Mouse (Mus musculus) neural tube, embryonic 10.5 days (tissue): ENCODE data around the gene Ttyh2.
"Not testable (repeated sequence)": the region's sequence is repeated elsewhere in the genome, so short reads cannot be mapped to it uniquely, and the experiment has no call there.

Experiments used
- DNase-seq: peaks from one replicate; pipeline ENCODE4 v3.0.0-alpha.2; 2017; ENCODE audit warnings: low spot score; ENCODE audit errors: extremely low spot score

Gene Ttyh2

DNA sequence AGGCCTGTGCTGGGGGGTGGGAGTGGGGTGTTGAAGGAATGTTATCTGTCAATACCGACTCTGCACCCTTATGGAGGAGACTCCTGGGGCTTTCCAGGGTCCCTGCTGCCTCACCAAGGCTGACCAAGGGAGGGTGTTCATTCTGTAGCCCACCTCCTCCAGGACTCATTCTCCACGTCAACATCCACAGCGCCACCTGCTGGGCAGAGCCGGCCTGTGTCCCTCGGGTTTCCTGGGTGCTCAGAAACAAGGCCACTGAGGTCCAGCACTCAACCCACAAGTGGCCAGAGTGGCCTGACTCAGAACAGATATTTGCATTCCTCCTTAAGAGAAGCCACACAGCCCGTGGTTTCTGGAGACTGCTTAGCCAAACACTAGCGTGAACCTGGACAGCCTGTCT, 17.5 kb upstream of the Ttyh2 start:
- DNase-seq, result peak; percentile 79

DNA sequence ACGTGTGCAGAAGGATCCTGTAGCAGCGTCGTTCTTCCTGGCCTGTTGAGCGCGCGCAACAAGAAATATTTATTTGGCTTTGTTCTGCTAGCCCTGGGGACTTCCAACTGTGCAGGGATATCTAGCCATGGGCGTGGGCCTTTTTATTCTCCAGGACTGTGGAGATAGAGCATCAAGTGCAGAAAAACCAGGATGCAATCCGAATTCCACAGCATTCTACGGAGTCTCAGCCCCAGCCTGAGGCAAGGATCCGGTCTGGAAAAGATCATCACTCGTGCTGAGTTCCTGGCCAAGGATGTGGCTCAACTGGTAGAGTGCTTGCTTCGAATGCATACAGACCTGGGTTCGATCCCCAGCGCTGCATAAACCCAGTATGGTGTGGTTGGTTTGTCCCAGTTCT, 13.1 kb upstream of the Ttyh2 start:
- DNase-seq, result no peak

DNA sequence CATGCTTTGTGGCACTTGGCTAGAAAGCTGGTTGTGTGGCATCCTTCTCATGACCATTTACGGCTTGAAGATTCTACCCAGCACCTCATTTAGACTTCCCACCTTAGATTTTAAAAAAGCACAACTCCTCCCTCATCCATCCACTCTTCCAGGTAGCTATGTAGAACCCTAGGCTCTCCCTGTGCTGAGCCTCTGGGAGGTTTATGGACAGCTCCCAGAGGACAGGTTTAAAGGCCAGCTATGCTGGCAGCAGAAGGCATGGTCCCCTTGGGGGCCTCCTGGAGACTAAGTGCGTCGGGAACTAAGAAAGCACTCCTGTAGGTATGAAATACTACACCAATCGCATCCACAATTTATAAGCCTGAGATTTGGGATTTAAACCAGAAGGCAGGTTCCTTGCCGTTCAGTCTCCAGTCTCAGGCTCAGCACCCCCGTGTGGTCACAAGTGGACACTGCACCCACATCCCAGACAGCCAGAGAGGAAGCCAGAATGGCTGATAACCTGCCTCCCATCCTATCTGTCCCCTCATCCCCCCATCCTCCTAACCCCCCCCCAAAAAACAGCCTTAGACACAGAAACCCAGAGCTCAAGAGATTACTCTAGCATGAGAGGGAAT, 12.4 kb upstream of the Ttyh2 start:
- peak; percentile 64 for DNase-seq

DNA sequence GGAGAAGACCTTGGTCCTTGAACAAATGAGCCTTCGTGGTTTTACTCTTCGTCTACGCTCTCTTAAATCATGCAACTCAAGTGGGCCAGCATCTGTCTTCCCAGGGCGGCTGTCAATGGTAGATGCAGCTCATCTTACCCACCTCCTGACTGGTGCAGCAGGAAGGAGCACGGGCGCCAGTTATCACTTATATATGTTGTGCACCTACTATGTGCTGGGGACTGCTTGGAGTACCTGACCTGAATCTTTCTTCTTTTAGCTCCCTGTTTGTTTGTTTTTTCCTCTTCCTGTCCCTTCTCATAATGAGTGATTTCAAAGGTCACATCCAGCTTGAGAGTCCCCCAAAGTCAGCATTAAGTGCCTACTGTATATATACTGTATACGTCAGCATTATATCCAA, 11.1 kb upstream of the Ttyh2 start:
- no peak for DNase-seq

DNA sequence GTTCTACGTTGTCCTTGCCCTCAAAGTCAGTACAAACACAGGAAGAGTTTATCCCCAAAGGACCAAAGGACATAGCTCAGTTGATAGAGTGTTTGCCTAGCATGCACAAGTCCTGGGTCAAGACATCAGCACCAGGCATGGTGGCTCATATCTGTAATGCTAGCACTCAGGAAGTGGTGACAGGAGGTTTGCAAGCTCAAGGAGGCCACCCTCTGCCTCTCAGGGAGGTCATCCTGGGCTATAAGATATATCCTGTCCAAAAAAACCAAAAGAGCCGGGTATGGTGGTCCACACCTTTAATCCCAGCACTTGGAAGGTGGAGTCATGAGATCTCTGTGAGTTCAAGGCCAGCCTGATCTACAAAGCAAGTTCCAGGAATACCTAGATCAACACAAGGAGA, 9.8 kb upstream of the Ttyh2 start:
- DNase-seq, result no peak

DNA sequence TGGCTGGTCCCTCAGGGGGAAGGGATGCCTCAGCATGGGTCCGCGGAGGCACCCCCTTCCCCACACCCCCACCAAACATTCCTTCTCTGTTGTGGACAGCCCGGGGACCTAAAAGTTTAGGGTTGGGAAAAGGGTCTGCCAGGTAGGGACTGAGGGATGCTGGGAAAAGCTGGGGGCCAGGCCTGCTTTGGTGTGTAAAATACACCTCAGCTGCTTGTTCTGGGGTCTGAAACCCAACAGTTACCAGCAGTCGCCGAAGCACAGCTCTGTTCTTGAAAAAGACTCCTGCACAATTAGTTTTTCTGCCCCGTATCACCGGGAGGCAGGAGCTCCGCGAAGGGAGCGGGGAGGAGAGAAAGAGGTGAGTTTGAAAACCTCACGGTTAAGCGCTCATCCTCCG, 8.4 kb upstream of the Ttyh2 start:
- no peak for DNase-seq

DNA sequence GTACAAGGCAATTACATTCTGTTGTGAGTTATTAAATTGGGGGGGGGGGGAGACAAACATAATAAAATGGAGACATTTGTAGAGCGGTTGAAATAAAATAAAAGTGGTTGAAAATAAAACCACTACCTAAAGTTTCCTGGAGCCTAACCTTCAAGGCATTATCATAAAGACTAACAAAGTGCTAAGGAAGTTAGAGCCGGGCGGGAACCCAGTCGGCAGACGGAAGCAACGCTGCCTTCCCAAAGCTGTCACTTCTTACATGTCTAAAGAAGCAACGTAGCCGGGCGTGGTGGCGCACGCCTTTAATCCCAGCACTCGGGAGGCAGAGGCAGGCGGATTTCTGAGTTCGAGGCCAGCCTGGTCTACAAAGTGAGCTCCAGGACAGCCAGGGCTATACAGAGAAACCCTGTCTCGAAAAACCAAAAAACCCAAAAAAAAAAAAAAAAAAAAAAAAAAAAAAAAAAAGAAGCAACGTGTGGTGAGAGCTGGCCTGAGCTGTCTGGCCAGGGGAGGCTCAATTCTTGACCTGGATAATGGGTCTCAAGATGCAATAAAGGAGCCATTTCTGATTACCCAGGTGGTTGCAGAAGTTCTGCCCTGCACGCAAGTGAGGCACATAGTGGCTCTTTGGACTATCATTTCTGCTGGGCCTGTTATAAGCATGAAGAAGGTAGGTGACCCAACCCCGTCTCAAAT, 7.8 kb upstream of the Ttyh2 start:
- DNase-seq, result no peak

DNA sequence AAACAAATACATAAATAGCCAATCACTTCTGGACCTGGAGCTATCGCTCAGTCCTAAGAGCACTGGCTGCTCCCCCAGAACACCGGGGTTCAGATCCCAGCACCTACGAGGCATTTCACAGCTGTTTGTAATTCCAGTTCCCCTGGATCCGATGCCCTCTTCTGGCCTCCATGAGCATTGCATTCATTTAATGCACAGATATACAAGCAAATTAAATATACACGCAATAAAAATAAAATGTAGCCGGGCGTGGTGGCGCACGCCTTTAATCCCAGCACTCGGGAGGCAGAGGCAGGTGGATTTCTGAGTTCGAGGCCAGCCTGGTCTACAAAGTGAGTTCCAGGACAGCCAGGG, 7.3 kb upstream of the Ttyh2 start:
- peak; percentile 39 for DNase-seq

DNA sequence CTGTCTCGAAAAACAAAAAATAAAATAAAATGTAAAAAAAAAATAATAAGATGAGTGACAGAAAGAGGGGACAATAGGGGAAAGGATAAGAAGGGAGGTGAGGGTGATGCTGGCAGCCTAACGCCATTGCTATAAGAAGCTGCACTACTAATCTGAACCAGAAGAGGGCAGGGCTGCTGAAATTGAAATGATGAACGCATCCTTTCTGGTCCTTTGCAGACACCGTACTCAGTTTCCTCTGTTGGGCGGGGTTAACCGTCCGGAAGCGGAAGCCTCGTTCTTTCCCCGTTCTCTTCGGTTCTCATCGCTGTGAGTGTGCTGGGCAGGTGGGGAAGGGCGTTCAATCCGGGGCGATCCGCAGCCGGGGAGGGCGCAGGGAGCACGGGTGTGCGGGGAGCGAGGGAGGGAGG, 6.9 kb upstream of the Ttyh2 start, which contains the start of gene Rpl38:
Gene Rpl38, plus strand, starts transcription at position 224 of the 410 bp plus-strand sequence.
- DNase-seq, result peak; percentile 93

DNA sequence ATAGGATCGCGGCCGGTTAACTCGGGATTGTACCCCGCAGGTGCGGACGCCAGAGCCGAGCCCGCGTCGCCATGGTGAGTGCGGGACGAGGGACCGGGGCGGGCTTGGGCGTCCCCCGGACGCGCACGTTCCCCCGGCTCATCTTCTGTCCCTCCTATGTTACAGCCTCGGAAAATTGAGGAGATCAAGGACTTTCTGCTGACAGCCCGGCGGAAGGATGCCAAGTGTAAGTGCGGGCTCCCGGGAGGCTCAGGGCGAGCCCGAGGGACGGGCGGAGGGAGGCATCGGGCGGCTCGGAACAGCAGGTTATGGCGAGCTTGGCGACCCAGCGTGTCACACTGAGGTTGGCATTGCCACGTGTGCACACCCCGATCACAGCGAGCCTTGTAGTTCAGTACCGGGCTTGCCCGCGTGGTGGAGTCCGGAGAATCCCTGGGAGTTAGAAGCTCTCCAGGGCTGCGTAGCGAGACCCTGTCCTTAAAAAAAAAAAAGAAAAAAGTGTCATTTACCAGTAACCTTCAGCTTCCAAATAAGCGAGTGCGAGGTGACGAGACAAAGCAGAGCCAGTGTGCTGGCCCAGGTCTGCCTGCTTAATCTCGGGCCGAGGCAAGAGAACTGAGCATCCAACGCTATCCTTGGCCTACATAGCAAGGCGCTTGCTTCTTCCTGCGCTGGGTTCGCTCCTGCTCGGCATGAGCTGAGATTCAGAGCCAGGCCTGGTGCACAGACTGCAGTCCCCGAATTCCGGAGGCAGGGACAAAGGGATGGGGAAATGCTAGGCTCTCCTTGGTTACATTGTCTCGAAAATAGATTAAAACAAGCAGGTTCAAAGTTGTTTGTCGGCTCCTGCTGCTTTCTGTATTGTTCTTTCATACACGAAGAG, 6.2 kb upstream of the Ttyh2 start:
- DNase-seq, result peak; percentile 76

DNA sequence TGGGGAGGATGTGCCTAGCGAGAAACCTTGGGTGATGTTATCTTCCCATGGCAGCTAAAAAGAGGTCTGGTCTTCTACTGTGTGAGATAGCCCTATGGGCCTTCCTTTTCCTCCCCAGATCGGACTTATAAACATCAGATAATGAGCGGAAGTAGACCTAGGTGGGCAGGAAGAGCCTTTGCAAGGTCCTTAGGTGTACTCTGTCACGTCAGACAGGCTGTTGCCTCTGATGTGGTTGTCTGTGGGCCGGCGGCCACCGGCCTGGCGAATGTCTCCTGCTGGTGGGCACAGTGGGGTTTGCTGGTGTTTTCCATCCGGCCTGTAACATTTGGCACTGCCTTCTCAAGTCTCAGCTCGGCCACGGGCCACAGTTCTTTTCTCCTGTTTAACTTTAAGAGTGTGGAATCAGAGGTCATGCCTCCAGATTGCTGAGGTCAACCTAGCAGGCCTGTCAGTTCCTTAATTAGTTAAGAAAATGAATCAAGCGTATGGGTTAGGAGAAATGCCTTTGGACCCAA, 5.5 kb upstream of the Ttyh2 start:
- DNase-seq, result no peak

DNA sequence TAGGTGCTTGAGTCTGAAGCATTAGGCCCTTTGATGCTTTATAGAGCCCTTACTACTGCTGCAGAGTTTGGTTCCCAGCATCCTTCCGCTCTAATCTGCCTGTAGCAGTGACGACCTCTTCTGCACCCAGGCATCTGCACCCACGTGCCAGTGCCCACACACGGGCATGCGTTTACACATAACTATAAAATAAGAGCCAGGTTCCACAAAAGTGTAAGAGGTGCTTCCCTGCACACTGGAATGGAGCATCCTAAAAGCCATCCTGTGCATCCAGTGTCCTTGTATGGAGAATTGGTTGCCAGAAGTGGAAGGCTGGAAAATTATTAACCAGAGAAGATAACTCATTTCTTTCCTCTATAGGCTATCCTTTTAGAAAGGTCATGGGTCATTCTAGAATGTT, 4.1 kb upstream of the Ttyh2 start:
- no peak for DNase-seq

DNA sequence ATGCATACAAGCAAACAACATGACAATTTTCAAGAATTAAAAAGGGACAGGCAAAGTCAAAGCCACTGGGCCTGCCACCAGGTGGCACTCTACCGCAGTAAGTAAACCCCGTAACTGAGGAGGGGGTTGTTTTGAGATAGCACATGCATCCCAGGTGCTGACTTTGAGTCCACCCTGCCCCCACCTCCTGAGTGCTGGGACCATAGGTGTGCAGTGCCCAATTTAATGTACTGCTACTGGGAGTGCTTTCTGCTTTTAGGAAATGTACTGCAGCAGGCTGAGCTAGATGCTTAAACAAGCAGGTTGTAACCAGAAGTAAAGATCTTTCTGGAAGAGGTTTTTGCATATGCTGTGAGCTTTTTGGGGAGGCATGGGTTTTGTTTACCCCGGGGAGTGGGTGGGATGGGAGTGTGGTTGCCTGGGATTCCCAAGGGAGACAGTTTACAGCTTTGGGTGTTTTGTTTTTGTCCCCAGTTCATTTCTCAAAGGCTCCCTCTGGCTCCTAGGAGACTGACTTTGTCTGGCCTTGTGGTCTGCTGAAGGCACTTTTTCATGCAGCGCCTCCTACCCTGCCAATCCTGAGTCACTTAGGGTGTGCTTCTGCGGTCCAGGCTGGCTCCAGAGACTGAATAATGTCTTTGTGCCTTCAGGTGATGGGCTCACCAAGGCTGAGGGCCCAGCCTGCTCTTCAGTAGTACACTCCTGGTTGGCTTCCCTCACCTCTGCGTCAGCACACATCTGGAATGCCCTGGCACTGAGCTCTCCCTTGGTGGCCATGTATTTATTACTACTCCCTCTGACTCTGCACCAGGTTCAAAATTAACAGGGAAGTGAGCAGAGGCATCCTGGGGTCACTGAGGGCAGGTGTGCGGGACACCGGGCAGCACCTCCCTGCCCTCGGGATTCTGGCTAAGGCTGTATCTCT, 2.2 kb upstream of the Ttyh2 start:
- peak; percentile 65 for DNase-seq

DNA sequence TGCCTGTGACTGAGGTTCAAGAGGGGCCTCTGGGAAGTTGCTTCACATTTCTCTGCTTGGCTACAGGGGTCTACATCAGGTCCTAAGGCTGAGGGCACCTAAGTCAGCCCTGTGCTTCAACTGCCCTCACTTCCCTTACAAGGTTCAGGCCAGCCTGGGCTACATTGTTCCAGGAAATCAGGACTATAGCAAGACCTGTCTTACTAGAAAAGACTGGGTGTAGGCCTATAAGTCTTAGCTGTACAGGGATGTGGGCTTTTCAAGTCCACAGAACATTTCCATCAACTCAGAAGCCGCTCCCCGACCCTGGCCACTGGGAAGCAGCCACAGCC, 1.5 kb upstream of the Ttyh2 start:
- no peak for DNase-seq

DNA sequence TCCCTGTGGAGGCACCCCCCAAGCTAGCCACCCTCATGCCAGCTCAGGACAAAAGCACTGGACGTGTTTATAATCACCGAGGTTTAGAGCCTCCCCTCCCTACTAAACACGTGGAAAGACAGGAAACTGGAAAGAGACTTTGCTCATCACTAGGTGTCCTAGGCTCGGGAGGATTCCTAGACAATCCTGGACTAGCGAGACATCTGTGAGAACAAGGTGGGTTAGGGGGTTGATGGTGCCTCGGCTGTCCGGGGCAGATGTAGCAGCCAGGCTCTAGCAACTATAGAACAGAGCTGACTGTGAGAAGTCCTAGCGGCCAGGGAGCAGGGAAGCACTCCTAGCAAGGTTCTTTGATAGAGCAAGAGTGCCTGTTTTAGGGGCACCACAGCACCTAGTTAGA, 1.1 kb upstream of the Ttyh2 start:
- DNase-seq, result no peak

DNA sequence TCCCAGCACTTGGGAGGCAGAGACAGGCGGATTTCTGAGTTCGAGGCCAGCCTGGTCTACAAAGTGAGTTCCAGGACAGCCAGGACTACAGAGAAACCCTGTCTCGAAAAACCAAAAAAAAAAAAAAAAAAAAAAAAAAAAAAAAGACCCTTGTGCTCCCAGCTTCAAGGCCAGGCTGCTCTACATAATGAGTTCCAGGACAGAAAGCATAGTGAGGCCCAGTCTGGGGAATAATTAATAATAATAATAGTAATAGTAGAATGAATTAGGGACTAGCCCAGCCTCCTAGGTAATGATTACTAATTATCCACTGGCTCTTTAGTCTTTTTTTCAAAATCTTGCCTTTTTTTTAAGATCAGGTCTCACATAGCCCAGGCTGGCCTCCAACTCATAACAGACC, 435 bp upstream of the Ttyh2 start:
- not testable (repeated sequence) for DNase-seq

DNA sequence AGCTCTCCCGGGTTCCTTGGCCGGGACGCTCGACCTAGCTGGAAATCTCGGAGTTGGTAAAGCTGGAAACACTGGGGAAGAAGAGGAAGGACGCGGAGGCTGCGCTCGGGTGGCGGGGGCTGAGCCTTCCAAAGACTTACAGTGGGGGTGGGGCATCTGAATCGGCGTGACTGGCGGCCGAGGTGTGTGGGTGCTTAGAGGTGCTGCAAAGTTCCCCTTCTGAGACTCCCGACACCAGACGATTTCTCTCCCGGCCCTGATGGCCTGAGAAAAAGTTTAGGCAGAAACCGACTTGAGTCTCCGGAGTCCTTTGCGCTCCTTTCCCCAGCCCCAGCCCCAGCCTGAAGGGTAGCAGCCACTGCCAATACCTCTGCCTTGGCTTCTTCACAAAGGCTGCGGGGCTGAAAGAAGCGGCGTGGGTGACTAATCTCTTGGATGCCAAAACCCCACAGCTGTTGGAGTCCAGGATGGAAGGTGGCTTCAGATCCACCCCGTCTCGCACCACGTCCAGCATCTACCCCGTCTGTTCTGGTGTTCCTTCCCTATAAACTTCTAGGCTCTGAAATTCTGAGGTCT, 683 bp downstream of the Ttyh2 start:
- no peak for DNase-seq

DNA sequence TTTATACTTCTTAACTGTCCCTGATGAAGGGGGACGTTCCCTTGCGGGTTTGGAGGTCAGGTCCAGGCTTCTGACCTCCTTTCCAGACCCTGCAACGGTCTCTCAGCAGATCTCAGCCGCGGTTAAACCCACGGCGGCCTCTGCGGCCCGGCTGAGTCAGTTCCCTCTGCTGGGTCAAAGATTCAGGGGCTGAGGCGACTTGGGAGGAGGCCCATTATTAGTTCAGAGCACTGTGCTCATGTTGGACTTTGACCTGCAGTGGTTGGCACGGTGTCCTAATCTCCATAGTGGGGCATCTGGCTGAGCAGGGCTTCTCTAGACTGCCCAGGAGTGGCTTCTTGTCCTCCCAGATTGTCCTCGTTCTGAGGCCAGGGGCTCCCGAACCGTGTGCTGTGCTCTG, 1.2 kb downstream of the Ttyh2 start:
- peak; percentile 48 for DNase-seq

DNA sequence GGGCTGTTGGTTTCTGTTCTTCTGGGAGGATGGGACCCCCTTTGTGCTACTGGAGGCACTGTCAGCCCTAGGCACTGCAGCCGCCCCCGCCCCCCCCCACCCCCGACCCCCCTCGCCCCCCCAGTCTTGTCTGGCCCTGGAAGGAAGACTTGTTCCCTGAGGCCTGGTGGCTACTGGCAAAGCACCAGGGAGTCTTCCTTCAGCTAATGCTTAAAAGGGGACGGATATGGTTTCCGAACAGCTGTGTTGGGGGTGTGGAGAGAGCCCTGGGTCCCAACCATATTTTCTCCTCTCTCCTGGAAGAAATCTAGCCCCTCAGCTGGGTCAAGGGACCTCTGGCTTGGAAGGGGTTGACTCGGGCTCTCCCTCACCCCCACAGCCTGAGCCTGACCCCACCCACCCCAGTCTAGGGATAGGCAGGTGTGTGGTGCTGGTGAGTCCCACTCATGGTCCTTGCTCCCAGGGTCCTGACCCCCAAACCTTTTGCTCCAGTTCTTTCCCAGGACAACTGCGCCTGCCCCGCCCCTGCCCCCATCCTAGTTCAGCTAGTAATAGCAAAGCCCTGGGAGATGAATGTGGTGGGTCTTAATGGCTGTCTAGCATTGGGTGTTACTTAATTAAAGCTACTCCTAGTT, 1.8 kb downstream of the Ttyh2 start:
- no peak for DNase-seq

DNA sequence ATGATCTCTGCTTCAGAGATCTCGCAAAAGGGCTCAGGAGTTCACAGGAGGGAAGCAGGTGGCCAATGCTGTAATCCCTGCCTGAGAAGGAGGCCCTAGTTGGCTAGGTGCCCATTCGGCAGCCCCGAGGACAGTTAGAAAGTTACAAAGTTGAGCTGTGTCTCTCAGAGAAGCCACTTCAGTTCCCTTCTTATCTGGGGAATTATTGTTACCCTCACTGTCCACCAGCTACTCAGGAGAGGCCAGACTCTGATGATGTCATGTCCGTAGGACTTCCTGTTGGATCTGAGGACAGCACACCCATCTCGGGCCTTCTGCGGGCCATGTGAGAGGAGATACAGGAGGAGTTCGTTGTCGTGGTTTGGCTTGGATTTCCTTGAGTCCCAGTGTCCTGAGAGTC, 4.4 kb downstream of the Ttyh2 start:
- DNase-seq, result no peak
